Mouse (Mus musculus): ENCODE results near the gene Npff.

Npff gene

DNA sequence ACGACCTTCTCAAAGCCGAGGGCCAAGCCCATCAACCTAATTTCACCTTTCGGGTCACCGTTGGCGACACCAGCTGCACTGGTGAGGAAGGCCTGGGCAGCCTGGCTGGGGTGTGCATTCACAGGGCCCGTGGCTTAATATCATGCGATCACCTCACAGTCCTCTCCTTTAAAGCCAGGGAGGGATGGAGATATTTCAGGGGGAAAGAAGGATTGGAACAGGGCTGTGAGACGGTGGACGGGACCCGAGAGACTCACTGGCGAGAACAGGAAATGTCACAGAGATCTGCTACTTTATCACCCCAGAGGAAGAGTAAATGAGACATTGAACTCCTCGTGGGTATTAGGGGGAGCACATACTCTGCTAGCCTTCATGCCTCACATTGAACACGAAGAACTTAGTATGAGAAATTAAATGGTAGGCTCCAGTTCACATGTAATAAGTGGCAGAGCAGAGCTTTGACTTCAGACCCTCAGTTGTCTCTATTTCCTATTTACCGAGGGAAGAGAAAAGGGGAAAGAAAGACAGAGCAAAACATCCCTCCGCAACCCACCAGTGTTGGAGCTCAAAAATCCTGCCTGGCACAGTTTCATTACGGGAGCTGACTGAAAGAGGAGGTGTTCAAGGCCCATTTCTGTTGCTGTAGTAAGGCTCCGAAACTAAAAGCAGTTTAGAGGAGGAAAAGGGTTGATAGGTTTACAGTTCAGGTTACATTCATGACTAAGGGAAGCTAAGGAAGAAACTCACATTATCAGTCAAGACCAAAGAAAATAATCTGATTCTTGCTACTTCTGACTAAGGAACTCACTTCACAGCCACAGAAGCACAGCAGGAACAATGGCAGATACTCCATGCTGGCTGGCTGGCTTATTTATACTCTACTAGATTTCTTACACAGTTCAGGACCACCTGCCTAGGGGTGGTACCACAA lies 5.3 kb downstream of the Npff start:
- DNase-seq: no peak

- no peak for DNase-seq
Observed at GRCm38 (mm10) chr15:102518859-102519201, 5.9 kb downstream of the Npff start.

DNA sequence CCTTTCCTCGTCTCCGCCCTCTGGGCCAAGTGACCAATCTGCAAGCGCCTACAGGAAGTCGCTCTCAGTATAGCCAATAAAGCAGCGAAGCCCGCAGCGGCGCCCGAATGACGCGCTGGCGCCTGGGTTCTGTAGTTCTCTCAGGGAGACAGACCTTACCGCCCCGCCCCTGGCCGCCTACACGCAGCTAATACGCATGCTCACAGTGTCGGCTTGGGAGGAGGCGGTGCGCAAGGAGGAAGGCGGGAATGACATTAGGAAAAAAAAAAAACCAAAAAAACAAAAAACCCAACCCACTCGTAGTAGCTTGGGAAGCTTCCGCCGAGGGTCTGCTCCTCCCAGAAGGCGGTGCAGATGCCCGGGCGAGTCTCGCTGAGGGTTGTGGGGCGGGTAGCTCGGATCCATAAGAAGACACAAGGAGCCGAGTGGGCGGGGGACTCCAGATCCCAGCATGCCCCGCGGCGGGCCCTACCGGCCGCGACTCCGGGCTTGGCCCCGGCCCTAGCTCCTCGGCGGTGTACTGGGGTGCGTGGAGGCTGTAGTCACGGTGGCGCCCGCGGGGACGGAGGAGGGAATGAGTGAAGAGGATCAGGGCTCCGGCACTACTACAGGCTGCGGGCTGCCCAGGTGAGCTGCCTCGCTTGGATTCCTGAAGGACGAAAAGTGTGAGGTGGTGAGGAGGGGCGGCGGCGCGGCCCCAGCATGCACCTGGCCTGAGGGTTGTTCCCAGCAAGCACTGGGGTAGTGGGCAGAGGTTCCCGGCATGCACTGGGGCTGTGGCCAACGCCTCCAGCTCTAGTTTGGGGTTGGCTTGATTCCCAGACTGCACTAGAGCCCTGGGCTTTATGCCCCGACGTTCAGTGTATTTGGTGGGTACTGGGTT lies 6.5 kb downstream of the Npff start, which contains the start of gene Tarbp2:
Tarbp2 (plus strand) TSS at position 217 of the 883 bp plus-strand sequence.
- DNase-seq: peak; percentile 99

DNA sequence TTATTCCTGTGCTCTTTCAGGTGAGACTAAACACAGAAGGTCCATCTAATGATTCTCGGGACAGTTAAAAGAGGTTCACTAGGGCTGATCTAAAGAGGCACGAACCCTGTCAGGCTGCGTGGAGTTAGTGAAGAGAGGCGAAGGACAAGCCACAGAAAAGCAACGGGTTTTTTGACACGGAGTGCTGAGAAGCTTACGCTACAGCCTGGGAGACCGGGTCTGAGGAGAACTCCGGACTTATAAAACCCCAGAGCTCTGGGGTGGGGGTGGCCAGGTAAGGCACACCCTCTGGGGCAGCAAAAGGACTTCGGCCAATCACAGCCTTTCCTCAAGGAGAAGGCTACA lies 7.1 kb downstream of the Npff start:
- no peak for DNase-seq

GRCm38 (mm10) chr15:102516728-102517404 lies 7.9 kb downstream of the Npff start, which contains the start of gene Map3k12:
Gene Map3k12, minus strand, starts transcription at chr15:102517064.
- DNase-seq: peak; percentile 81 to 84

- peak; percentile 59 to 63 for DNase-seq
Observed at GRCm38 (mm10) chr15:102516293-102516692, 8.4 kb downstream of the Npff start.

DNA sequence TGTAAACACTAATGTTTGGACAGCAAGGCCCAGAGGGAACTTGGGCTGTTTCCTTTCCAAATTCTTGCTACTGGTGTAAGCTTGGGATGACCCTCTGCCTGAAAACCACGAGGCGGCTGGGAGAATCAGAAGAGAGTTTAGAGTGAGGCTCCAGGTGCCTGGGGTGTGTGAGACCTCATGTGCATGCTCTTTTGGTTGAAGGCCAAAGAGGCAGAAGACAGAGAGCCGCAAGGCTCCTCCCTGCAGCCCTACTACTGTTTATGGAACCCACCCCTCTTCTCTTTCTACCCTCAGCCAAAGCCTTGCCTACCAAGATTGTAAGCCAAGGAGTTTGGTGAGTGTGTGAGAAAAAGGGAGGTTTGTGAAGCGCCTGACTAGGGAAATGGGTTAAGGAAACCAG lies 9.0 kb downstream of the Npff start:
- no peak for DNase-seq

GRCm38 (mm10) chr15:102515261-102515660 lies 9.5 kb downstream of the Npff start:
- DNase-seq: no peak

- DNase-seq: no peak
Observed at GRCm38 (mm10) chr15:102513004-102513403, 11.7 kb downstream of the Npff start.

DNA sequence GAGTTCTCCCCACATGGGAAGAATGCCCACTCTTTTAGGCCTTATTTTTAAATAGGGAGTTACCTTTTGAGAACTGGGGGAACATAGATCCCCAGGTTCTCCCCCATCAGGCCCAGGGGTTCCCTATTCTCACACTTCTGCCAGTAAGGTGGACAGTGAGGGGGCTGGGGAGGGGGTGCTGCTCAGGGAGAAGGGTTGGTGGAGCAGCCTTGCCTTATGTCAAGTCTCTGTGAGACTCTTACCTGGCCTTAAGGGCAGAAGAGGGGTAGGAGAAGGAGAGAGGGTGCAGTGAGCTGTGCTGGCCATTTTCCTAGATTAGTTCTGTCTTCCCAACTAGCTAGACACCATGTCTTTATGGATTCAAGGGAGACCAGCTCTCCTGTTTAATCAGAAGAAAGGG lies 12.3 kb downstream of the Npff start:
- DNase-seq: no peak

- no peak for DNase-seq
Observed at GRCm38 (mm10) chr15:102512010-102512409, 12.7 kb downstream of the Npff start.

- DNase-seq: no peak
Observed at GRCm38 (mm10) chr15:102511285-102511833, 13.4 kb downstream of the Npff start.

GRCm38 (mm10) chr15:102510590-102511284 lies 14.0 kb downstream of the Npff start:
- peak; percentile 76 to 83 for DNase-seq

- no peak for DNase-seq
Observed at GRCm38 (mm10) chr15:102510110-102510509, 14.6 kb downstream of the Npff start.

GRCm38 (mm10) chr15:102508336-102508735 lies 16.4 kb downstream of the Npff start:
- no peak for DNase-seq

GRCm38 (mm10) chr15:102507561-102507960 lies 17.2 kb downstream of the Npff start:
- no peak for DNase-seq

DNA sequence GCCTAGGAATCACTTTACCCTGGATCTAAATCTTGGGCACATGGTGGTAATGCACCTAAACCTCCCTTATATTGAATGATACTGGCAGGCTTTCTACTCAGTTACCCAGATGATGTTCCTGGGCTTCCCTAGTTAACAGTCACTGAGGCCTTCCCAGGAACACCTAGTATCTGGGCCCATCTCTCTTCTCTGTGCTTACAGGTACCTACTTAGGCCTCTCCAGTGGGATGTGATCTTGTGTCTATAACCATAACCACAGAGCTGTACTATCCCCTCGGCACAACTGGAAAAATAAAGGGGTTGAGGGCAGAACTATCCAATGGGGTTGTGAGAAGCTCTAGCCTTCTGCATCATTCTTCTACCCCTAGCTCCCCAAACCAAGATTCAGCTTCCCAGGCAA lies 17.9 kb downstream of the Npff start:
- DNase-seq: no peak

GRCm38 (mm10) chr15:102506464-102506830 lies 18.3 kb downstream of the Npff start:
- DNase-seq: no peak

DNA sequence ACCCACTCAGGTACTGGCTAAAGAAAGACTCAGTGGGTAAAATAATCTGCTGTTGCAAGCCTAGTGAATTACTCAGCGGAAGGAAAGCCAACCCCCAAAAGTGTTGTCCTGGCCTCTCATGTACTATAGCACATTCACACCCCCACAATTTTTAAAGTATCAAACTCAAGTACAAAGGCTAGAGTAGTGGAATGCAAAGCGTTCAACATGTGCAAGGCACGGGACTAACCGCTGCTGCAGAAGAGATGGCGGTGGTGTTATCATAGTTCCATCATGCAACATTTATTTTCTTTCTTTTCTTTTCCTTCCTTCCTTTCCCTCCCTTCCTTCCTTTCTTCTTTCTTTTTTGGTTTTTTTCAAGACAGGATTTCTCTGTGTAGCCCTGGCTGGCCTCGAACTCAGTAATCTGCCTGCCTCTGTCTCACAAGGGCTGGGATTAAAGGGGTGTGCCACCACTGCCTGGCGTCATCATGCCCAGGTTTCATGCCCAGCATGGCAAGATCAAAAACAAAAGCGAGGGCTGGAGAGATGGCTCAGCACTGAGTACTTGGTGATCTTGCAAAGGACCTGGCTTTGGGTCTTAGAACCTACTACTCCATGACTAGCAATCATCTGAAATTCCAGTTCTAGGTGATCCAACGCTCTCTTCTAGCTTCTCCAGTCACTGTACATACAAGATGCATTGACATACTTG lies 18.8 kb downstream of the Npff start:
- no peak for DNase-seq

GRCm38 (mm10) chr15:102505073-102505769 lies 19.5 kb downstream of the Npff start:
- peak in 1 of 2 experiments; percentile 14 for DNase-seq
